Mouse (Mus musculus) urinary bladder, postnatal 10 days (tissue): ENCODE results near the gene Ndufs8.

Experiments
- DNase-seq: peaks from one replicate; pipeline ENCODE4 v3.0.0; 2022; ENCODE audit warnings: low spot score

Gene Ndufs8

GRCm38 (mm10) chr19:3904363-3904675, 8.3 kb downstream of the Ndufs8 start:
- no peak for DNase-seq

- DNase-seq: no peak
These were observed 8.8 kb downstream of the Ndufs8 start for GRCm38 (mm10) chr19:3903648-3904362.

- DNase-seq: no peak
These were observed 9.6 kb downstream of the Ndufs8 start for GRCm38 (mm10) chr19:3902966-3903365.

- DNase-seq: no peak
These were observed 13.0 kb downstream of the Ndufs8 start for GRCm38 (mm10) chr19:3899618-3900017.

GRCm38 (mm10) chr19:3898952-3899351, 13.6 kb downstream of the Ndufs8 start:
- DNase-seq: no peak

GRCm38 (mm10) chr19:3897557-3897956, 15.0 kb downstream of the Ndufs8 start:
- no peak for DNase-seq

- no peak for DNase-seq
These were observed 16.4 kb downstream of the Ndufs8 start for GRCm38 (mm10) chr19:3896208-3896607.

GRCm38 (mm10) chr19:3895171-3895631, 17.4 kb downstream of the Ndufs8 start:
- no peak for DNase-seq

GRCm38 (mm10) chr19:3894294-3894693, 18.3 kb downstream of the Ndufs8 start:
- no peak for DNase-seq

GRCm38 (mm10) chr19:3893545-3894116, 18.9 kb downstream of the Ndufs8 start:
- no peak for DNase-seq

GRCm38 (mm10) chr19:3890181-3890580, 22.4 kb downstream of the Ndufs8 start:
- no peak for DNase-seq

- DNase-seq: no peak
These were observed 23.5 kb downstream of the Ndufs8 start for GRCm38 (mm10) chr19:3889096-3889495.

GRCm38 (mm10) chr19:3884325-3884990, 28.1 kb downstream of the Ndufs8 start:
- no peak for DNase-seq

GRCm38 (mm10) chr19:3882214-3882613, 30.4 kb downstream of the Ndufs8 start:
- no peak for DNase-seq

GRCm38 (mm10) chr19:3880054-3880848, 32.3 kb downstream of the Ndufs8 start:
- no peak for DNase-seq

GRCm38 (mm10) chr19:3875045-3875444, 37.5 kb downstream of the Ndufs8 start:
- DNase-seq: no peak

GRCm38 (mm10) chr19:3872373-3872772, 40.2 kb downstream of the Ndufs8 start:
- DNase-seq: no peak

GRCm38 (mm10) chr19:3871468-3871867, 41.1 kb downstream of the Ndufs8 start:
- DNase-seq: no peak

- DNase-seq: no peak
These were observed 44.3 kb downstream of the Ndufs8 start for GRCm38 (mm10) chr19:3868290-3868689.

GRCm38 (mm10) chr19:3864960-3865359, 47.6 kb downstream of the Ndufs8 start:
- no peak for DNase-seq

GRCm38 (mm10) chr19:3862713-3863112, 49.9 kb downstream of the Ndufs8 start:
- no peak for DNase-seq
